Mouse (Mus musculus) granulocyte monocyte progenitor cell, adult 5-6 weeks (primary cell): ENCODE data around the gene Olfr555. TPM values are rescaled to one million over a fixed set of nuclear protein-coding genes. Genes with fewer than 3 reads are reported as not detected.
"Not testable (repeated sequence)": the region's sequence is repeated elsewhere in the genome, so short reads cannot be mapped to it uniquely, and the experiment has no call there.

Experiments
- ATAC-seq: replicated peaks from 2 replicates; pipeline ENCODE4 v1.8.0; 2016; ENCODE audit warnings: mild to moderate bottlenecking, moderate TSS enrichment, inconsistent platforms; ENCODE audit not compliant: poor library complexity, severe bottlenecking
- total RNA-seq, 2 experiments: library from RNA; stranded (forward) in 1 of 2; stranded (reverse) in 1 of 2; fragments of 200-712, 200-1000 nt in 1 of 2; fragments of >200 nt in 1 of 2; fragmentation: Nextera tagmentation in 1 of 2; gene quantifications; 2 replicates each; pipeline ENCODE4 v1.2.3; 2014 to 2017

Gene Olfr555
- total RNA-seq (2014; fragmentation: Nextera tagmentation) (not detected in 2 replicates), total RNA-seq (2017) (not detected in 2 replicates)

- ATAC-seq, result no peak
Measured at GRCm38 (mm10) chr7:102658523-102658922, at the start of gene Olfr555. Gene Olfr555 (plus strand): TSS chr7:102658823.

- ATAC-seq, result no peak
Measured at GRCm38 (mm10) chr7:102618118-102618517, 40.5 kb upstream of the Olfr555 start, which contains the start of gene Olfr553. Gene Olfr553 (minus strand): TSS chr7:102618218.

DNA sequence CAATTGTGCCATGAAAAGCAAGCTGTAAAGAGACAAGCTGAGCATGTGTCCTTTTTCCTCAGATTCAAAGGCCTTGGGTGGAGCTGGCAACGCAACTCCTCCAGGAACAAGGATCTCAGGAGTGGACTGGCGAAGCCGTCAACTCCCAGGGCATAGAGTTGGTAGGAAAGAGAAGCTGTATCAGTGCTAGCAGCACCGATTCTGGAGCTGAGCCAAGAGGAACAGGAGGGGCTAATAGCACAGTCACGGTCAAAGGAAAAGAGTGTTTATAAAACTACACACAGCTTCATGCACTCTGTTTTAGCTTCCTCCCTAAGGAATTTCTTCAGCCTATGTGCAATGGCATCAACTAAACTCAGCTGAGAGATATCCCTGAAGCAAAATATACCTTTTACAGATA is 39.0 kb upstream of the Olfr555 start:
- peak; percentile 77 for ATAC-seq

DNA sequence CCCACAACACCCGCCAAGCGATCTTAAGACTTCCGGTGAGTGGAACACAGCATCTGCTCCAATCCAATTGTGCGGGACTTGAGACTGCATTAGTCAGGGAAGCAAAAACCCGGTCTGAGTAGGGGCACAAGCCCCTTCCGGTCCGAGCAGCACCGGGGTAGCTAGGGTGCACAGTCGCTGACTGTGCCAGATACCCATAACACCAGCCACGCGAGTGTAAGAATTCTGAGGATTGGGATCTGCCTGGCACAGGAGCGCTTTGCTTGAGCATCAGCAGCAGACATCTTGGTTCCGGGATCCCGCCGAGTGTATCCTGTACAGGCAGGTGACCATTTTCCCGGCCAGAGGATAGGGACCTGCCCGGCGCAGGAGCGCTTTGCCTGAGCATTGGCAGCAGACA is 38.3 kb upstream of the Olfr555 start:
- not testable (repeated sequence) for ATAC-seq

GRCm38 (mm10) chr7:102636665-102637064 is 22.0 kb upstream of the Olfr555 start:
- peak; percentile 91 for ATAC-seq

DNA sequence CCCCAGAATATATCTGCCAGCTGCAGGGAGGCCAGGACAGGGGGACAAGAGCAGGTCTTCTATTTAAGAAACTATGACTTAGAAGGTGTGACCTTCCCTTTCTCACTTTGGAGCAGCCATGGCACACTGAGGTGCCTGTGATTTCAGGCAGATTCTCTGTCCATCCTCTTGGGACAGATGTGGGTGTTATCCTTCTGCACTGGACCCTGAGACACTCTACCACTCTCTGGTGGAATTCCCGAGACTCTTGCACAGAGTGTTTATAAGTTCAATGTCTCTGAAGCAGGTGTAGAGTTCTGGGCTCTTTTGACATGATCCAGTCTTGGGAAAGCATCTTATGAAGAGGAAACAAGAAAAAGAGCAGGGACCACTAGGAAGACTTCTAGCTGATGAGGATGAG is 20.5 kb upstream of the Olfr555 start, which contains the start of gene Olfr554:
Gene Olfr554, plus strand, starts transcription at position 301 of the 400 bp plus-strand sequence.
- no peak for ATAC-seq

DNA sequence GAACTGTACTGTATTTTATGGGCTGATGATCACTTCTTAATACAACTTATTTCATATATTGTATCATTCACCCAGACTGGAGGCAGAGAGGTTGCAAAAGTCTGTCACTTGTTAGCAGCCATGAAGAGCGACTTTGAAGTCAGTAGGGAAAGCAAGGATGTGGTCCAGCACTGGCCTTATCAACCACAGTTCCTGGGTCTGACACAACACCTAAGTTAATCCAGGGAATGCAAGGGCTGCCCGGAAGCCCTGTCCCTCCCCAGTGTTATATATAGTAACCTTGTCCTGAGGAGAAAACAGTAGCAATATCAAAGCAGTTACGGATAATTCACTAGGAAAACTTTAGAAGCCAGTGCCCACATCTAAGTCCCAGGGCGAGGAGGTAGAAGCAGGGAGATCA is 13.7 kb upstream of the Olfr555 start:
- not testable (repeated sequence) for ATAC-seq

GRCm38 (mm10) chr7:102664599-102664998 is 6.0 kb downstream of the Olfr555 start, which contains the start of gene Olfr556:
Gene Olfr556 (plus strand): TSS chr7:102664899.
- no peak for ATAC-seq

- no peak for ATAC-seq
Measured at GRCm38 (mm10) chr7:102665378-102665777, 6.8 kb downstream of the Olfr555 start.

- peak; percentile 88 for ATAC-seq
Measured at GRCm38 (mm10) chr7:102676225-102676624, 17.6 kb downstream of the Olfr555 start.

- no peak for ATAC-seq
Measured at GRCm38 (mm10) chr7:102681916-102682315, 23.3 kb downstream of the Olfr555 start.

- peak; percentile 99 for ATAC-seq
Measured at GRCm38 (mm10) chr7:102686944-102687501, 28.4 kb downstream of the Olfr555 start, which contains the start of gene Trim68. Gene Trim68 (minus strand): TSS chr7:102687327.

DNA sequence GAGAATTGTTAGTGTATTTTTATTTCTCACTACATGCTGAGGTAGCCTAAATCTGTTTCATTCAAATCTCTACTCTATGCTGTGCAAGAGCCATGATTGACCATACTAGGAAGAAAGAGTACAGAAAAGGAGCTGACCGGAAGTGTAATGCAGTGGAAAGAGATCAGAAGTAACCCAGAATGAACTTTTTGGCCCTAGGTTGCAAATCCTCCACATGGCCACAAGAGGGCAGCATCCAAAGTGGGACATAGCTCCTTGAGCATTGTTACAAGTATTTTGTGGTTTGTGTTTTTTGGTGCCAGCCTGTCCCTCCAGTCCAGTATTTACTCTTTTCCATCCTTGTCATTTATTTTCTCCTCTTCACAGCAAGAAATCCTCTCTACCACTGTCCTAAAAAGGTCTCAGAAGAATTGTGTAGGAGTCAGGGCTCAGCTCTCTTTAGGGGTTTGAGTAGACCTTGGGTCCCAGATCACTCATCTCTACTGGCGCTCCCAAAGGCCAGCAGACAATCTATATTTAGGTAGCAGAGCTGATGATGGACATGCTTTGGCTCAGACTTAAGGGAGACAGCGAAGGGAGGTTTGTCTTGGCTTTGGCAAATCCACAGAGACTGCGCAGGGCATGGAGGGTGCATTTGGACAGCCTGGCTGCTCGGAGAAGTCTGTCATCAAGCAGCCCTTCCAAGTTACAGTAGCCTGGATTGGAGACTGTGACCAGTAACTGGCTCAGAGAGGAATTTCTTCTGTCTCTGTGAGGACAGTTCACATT is 36.9 kb downstream of the Olfr555 start, which contains the start of gene Olfr557:
Gene Olfr557, plus strand, starts transcription at position 553 of the 768 bp plus-strand sequence.
- ATAC-seq, result peak; percentile 97

DNA sequence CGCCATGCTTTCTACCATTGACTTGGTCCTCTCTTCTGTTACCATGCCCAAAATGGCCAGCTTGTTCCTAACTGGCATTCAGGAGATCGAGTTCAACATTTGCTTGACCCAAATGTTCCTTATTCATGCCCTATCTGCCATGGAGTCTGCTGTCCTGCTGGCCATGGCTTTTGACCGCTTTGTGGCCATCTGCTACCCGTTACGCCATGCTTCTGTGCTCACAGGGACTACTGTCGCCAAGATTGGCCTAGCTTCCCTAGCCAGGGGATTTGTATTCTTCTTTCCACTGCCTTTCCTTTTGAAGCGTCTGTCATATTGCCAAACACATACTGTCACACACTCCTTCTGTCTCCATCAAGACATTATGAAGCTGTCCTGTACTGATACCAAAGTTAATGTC is 39.8 kb downstream of the Olfr555 start:
- no peak for ATAC-seq

GRCm38 (mm10) chr7:102701915-102702314 is 43.3 kb downstream of the Olfr555 start, which contains the start of gene Olfr558:
Gene Olfr558 (plus strand): TSS chr7:102702215.
- ATAC-seq, result no peak

Other genes starting within 250 kb of the Olfr555 start
- gene Rrm1, start 217.1 kb upstream of the Olfr555 start, total RNA-seq (2014; fragmentation: Nextera tagmentation), result 171 and 252 TPM in 2 replicates
- gene Rrm1, start 217.1 kb upstream of the Olfr555 start, total RNA-seq (2017), result 642 and 757 TPM in 2 replicates
- not detected in 2 replicates for gene Olfr543, start 177.1 kb upstream of the Olfr555 start, total RNA-seq (2014; fragmentation: Nextera tagmentation)
- not detected in 2 replicates for gene Olfr543, start 177.1 kb upstream of the Olfr555 start, total RNA-seq (2017)
- gene Olfr544, start 170.5 kb upstream of the Olfr555 start, total RNA-seq (2014; fragmentation: Nextera tagmentation), result not detected in 2 replicates
- gene Olfr544, start 170.5 kb upstream of the Olfr555 start, total RNA-seq (2017), result not detected in 2 replicates
- gene Olfr545, start 159.2 kb upstream of the Olfr555 start, total RNA-seq (2014; fragmentation: Nextera tagmentation), result not detected in 2 replicates
- not detected in 2 replicates for gene Olfr545, start 159.2 kb upstream of the Olfr555 start, total RNA-seq (2017)
- not detected in 2 replicates for gene Olfr547, start 124.1 kb upstream of the Olfr555 start, total RNA-seq (2014; fragmentation: Nextera tagmentation)
- not detected in 2 replicates for gene Olfr547, start 124.1 kb upstream of the Olfr555 start, total RNA-seq (2017)
- gene Olfr548-ps1, start 117.9 kb upstream of the Olfr555 start, total RNA-seq (2014; fragmentation: Nextera tagmentation), result not detected in 2 replicates
- not detected in 2 replicates for gene Olfr548-ps1, start 117.9 kb upstream of the Olfr555 start, total RNA-seq (2017)
- gene Olfr549, start 109.0 kb upstream of the Olfr555 start, total RNA-seq (2014; fragmentation: Nextera tagmentation), result not detected in 2 replicates
- not detected in 2 replicates for gene Olfr549, start 109.0 kb upstream of the Olfr555 start, total RNA-seq (2017)
- 14.9 and 15.9 TPM in 2 replicates for gene Trim21, start 93.3 kb upstream of the Olfr555 start, total RNA-seq (2014; fragmentation: Nextera tagmentation)
- gene Trim21, start 93.3 kb upstream of the Olfr555 start, total RNA-seq (2017), result 31.5 and 33.5 TPM in 2 replicates
- gene Olfr550, start 87.4 kb upstream of the Olfr555 start, total RNA-seq (2014; fragmentation: Nextera tagmentation), result not detected in 2 replicates
- not detected in 2 replicates for gene Olfr550, start 87.4 kb upstream of the Olfr555 start, total RNA-seq (2017)
- gene Olfr551, start 66.9 kb upstream of the Olfr555 start, total RNA-seq (2014; fragmentation: Nextera tagmentation), result not detected in 2 replicates
- gene Olfr551, start 66.9 kb upstream of the Olfr555 start, total RNA-seq (2017), result not detected in 2 replicates
- not detected in 2 replicates for gene Olfr552, start 61.1 kb upstream of the Olfr555 start, total RNA-seq (2014; fragmentation: Nextera tagmentation)
- 0.09 TPM in 1 of 2 replicates, not detected in the other for gene Olfr552, start 61.1 kb upstream of the Olfr555 start, total RNA-seq (2017)
- gene Olfr553, start 40.6 kb upstream of the Olfr555 start, total RNA-seq (2014; fragmentation: Nextera tagmentation), result not detected in 2 replicates
- gene Olfr553, start 40.6 kb upstream of the Olfr555 start, total RNA-seq (2017), result not detected in 2 replicates
- gene Olfr554, start 20.4 kb upstream of the Olfr555 start, total RNA-seq (2014; fragmentation: Nextera tagmentation), result not detected in 2 replicates
- gene Olfr554, start 20.4 kb upstream of the Olfr555 start, total RNA-seq (2017), result not detected in 2 replicates
- gene Olfr556, start 6.1 kb downstream of the Olfr555 start, total RNA-seq (2014; fragmentation: Nextera tagmentation), result not detected in 2 replicates
- not detected in 2 replicates for gene Olfr556, start 6.1 kb downstream of the Olfr555 start, total RNA-seq (2017)
- gene Trim68, start 28.5 kb downstream of the Olfr555 start, total RNA-seq (2014; fragmentation: Nextera tagmentation), result 4.8 and 13.0 TPM in 2 replicates
- gene Trim68, start 28.5 kb downstream of the Olfr555 start, total RNA-seq (2017), result 5.7 and 6.1 TPM in 2 replicates
- gene Olfr557, start 37.1 kb downstream of the Olfr555 start, total RNA-seq (2014; fragmentation: Nextera tagmentation), result not detected in 2 replicates
- gene Olfr557, start 37.1 kb downstream of the Olfr555 start, total RNA-seq (2017), result not detected in 2 replicates
- not detected in 2 replicates for gene Olfr558, start 43.4 kb downstream of the Olfr555 start, total RNA-seq (2014; fragmentation: Nextera tagmentation)
- not detected in 2 replicates for gene Olfr558, start 43.4 kb downstream of the Olfr555 start, total RNA-seq (2017)
- not detected in 2 replicates for gene Olfr33, start 60.2 kb downstream of the Olfr555 start, total RNA-seq (2014; fragmentation: Nextera tagmentation)
- gene Olfr33, start 60.2 kb downstream of the Olfr555 start, total RNA-seq (2017), result not detected in 2 replicates
- gene Olfr559, start 68.7 kb downstream of the Olfr555 start, total RNA-seq (2014; fragmentation: Nextera tagmentation), result not detected in 2 replicates
- not detected in 2 replicates for gene Olfr559, start 68.7 kb downstream of the Olfr555 start, total RNA-seq (2017)
- not detected in 2 replicates for gene Olfr560, start 100.5 kb downstream of the Olfr555 start, total RNA-seq (2014; fragmentation: Nextera tagmentation)
- gene Olfr560, start 100.5 kb downstream of the Olfr555 start, total RNA-seq (2017), result not detected in 2 replicates
- gene Olfr78, start 100.6 kb downstream of the Olfr555 start, total RNA-seq (2014; fragmentation: Nextera tagmentation), result not detected in 2 replicates
- not detected in 2 replicates for gene Olfr78, start 100.6 kb downstream of the Olfr555 start, total RNA-seq (2017)
- gene Olfr561, start 112.4 kb downstream of the Olfr555 start, total RNA-seq (2014; fragmentation: Nextera tagmentation), result not detected in 2 replicates
- not detected in 2 replicates for gene Olfr561, start 112.4 kb downstream of the Olfr555 start, total RNA-seq (2017)
- not detected in 2 replicates for gene Olfr564, start 144.7 kb downstream of the Olfr555 start, total RNA-seq (2014; fragmentation: Nextera tagmentation)
- gene Olfr564, start 144.7 kb downstream of the Olfr555 start, total RNA-seq (2017), result not detected in 2 replicates
- not detected in 2 replicates for gene Olfr566, start 199.9 kb downstream of the Olfr555 start, total RNA-seq (2014; fragmentation: Nextera tagmentation)
- gene Olfr566, start 199.9 kb downstream of the Olfr555 start, total RNA-seq (2017), result not detected in 2 replicates
- not detected in 2 replicates for gene Olfr568, start 218.3 kb downstream of the Olfr555 start, total RNA-seq (2014; fragmentation: Nextera tagmentation)
- not detected in 2 replicates for gene Olfr568, start 218.3 kb downstream of the Olfr555 start, total RNA-seq (2017)
- not detected in 2 replicates for gene Olfr569, start 232.1 kb downstream of the Olfr555 start, total RNA-seq (2014; fragmentation: Nextera tagmentation)
- not detected in 2 replicates for gene Olfr569, start 232.1 kb downstream of the Olfr555 start, total RNA-seq (2017)
- not detected in 2 replicates for gene Olfr570, start 235.8 kb downstream of the Olfr555 start, total RNA-seq (2014; fragmentation: Nextera tagmentation)
- not detected in 2 replicates for gene Olfr570, start 235.8 kb downstream of the Olfr555 start, total RNA-seq (2017)